Mouse (Mus musculus): ENCODE measurements around the gene Defb29. TPM values are rescaled to one million over a fixed set of nuclear protein-coding genes. Genes with fewer than 3 reads are reported as not detected.

Gene Defb29
- polyA plus RNA-seq (2014; fragmentation: Illumina TruSeq; extraction: RNeasy Lipid Tissue Mini Kit (QIAGEN cat#74804); ENCODE audit: insufficient read depth, low read depth, low replicate concordance): not detected

DNA sequence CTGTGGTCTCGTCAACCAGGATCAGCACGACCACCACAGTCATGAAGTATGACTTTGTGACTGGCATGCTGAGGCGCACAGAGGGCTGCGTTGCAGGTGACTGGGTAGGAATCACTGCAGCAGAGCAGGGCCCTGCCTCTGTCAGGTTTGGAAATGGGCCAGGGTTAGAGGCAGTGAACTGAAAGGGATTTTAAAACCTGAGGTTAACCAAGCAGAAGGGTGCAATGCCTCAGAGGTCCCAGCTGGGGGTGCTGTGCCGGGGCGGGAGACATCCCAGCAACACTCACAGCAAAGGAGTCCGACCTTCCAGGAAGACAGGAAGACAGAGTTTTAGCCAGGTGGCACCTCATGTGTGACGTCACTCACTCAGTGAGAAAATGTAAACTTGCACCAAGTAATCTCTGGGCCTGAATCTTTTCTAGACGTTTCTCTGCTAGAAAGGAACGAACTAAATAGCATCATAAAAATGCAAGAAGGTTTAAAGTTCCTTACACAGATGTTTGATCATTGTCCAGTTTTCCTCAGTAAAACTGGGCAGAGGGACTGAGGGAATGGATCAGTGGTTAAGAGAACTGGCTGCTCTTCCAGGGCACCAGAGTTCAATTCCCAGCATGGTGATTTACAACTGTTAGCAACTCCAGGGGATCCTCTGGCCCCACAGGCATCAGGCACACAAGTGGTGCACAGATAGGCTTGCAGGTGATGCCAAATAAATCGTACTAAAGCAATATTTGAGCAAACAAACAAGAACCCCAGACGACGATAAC is at the start of gene Defb29:
Gene Defb29 (minus strand): TSS at position 155 of the 767 bp plus-strand sequence.

DNA sequence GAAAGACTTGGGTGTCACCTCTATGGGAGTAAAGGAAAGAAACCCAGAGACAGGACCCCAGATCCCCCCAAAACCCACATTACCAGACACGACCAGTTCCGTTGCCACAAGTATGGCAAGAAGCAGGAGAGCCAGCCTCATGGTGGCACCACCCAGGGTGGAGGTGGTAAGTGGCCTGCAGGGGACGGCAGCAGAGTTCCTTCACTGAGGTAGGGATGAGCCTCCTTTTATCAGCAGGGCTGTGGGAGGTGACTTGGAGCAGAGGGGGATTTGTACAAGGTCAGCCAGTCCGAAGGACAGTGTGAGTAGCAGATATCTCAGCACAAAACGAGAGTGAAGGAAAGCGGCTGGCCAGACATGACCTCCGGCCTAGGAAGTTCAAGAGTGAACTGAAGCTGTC is 40.2 kb upstream of the Defb29 start, which contains the start of gene Defb19:
Gene Defb19 (minus strand): TSS at position 206 of the 400 bp plus-strand sequence.

DNA sequence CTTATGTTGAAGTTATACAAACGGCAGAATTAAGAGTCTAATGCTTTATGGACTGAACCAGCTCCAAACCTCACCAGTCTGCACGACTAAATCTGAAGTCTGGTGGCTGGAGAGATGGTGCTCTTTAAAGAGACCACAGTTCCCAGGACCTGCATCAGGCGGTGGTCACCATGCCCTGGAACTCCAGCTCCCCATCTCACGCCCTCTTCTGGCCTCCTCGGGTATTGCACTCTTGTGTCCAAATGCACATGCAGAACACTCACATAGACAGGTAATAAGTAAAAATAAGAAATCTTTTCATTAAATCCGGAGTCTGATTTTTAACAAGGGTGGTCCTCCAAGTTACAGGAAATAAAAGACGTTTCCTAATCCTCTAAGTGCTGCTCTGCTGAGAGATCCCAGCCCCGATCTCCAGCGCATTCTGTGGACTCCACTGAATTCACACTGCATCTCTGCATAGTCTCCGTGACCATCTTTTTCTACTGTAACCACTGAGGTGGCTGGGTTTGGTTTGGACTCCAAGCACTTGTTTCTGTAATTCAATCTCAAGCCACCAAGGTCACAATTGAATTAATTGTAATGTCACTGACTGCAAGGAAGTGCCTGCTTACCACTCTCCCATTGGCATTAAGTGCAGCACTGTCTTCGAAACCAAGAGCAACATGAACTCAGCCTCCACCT is 32.4 kb upstream of the Defb29 start, which contains the start of gene Defb21:
Gene Defb21 (plus strand): TSS at position 631 of the 681 bp plus-strand sequence.

DNA sequence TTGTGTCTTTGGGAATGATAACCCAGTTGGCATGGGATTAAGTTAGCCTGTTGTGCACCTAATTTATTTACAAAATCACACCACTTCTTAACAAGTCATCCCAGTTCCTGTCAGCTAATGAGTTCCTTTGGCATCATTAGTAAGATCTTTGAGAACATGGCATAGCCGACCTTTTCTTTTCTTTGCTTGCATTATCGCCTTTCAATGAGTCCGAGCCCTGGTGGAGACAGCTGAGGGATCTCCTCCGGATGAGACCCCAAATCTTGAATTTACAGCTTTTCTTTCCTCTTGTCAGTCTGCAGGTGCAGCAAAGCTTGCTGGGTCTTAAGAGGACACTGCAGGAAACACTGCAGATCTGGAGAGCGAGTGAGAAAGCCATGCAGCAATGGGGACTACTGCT is 29.1 kb upstream of the Defb29 start, which contains the start of gene Gm17416:
Gene Gm17416 (plus strand): TSS at position 301 of the 400 bp plus-strand sequence.

DNA sequence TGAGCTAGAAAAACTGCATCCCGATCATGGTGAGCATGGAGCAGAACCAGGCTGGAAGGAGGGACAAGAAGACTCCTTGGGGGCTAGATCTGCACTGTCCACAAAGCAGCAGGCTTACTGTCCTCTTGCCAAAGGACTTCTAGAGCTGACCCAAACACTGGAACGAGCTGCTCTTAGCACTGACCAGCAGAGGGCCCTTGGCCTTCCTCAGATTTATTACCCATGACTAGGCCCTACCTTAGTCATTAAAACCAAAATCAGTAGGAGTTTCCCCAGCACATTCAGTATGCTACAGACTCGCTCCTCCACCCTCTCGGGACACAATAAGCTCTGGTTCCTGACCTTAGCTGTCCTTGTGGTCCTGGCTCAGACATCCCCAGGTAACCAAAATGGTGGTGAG is 21.9 kb downstream of the Defb29 start, which contains the start of gene Defb28:
Gene Defb28 (plus strand): TSS at position 275 of the 400 bp plus-strand sequence.

DNA sequence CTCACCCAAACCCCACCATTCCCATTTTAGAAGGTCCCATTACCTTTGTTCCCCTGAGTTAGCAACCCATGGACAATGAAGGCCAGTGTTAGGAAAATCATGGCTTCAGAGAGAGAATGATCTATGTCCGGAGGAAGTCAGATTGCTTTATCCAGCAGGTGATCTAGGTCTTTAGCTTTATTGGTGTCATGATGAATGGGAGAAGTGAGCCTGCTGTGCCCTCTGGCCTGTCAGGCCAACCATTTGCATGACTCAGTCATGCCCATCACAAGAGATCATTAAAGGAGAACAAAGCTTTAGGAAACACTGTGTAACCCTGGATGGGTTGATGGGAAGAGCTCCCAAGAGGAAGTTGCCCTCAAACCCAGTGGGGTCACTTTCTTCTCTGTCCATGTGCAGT is 28.3 kb downstream of the Defb29 start, which contains the start of gene Defb26:
Gene Defb26 (minus strand): TSS at position 101 of the 400 bp plus-strand sequence.

DNA sequence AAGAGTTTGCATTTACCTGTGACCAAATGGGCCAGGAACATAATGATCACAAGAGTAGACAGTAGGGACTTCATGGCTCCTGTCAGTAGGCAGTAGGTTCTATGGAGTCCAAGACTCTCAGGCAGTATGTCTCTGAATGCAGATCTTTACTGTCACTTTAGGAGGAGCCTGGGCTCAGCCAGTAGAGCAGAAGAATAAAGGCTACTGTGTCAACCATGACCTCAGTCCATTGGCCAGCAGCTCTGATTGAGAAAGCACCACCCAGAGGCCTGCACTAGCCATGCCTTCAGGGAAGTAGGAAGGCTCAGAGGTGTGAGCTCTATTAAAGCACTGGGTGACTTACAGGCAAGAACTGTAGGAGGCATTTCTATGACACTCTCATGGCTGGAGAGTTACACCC is 49.9 kb downstream of the Defb29 start, which contains the start of gene Defb22:
Gene Defb22 (minus strand): TSS at position 101 of the 400 bp plus-strand sequence.

Other genes with a start within 250 kb of the Defb29 start
- gene Tbc1d20, start 246.3 kb downstream of the Defb29 start, polyA plus RNA-seq (2014; fragmentation: Illumina TruSeq; extraction: RNeasy Lipid Tissue Mini Kit (QIAGEN cat#74804); ENCODE audit: insufficient read depth, low read depth, low replicate concordance): 38.9 TPM
- gene Rbck1, start 207.4 kb downstream of the Defb29 start, polyA plus RNA-seq (2014; fragmentation: Illumina TruSeq; extraction: RNeasy Lipid Tissue Mini Kit (QIAGEN cat#74804); ENCODE audit: insufficient read depth, low read depth, low replicate concordance): 61.4 TPM
- 4.1 TPM for gene Trib3, start 196.1 kb downstream of the Defb29 start, polyA plus RNA-seq (2014; fragmentation: Illumina TruSeq; extraction: RNeasy Lipid Tissue Mini Kit (QIAGEN cat#74804); ENCODE audit: insufficient read depth, low read depth, low replicate concordance)
- gene Nrsn2, start 163.5 kb downstream of the Defb29 start, polyA plus RNA-seq (2014; fragmentation: Illumina TruSeq; extraction: RNeasy Lipid Tissue Mini Kit (QIAGEN cat#74804); ENCODE audit: insufficient read depth, low read depth, low replicate concordance): not detected
- gene Sox12, start 142.0 kb downstream of the Defb29 start, polyA plus RNA-seq (2014; fragmentation: Illumina TruSeq; extraction: RNeasy Lipid Tissue Mini Kit (QIAGEN cat#74804); ENCODE audit: insufficient read depth, low read depth, low replicate concordance): 1.6 TPM
- gene Zcchc3, start 125.1 kb downstream of the Defb29 start, polyA plus RNA-seq (2014; fragmentation: Illumina TruSeq; extraction: RNeasy Lipid Tissue Mini Kit (QIAGEN cat#74804); ENCODE audit: insufficient read depth, low read depth, low replicate concordance): 3.9 TPM
- gene 6820408C15Rik, start 124.5 kb downstream of the Defb29 start, polyA plus RNA-seq (2014; fragmentation: Illumina TruSeq; extraction: RNeasy Lipid Tissue Mini Kit (QIAGEN cat#74804); ENCODE audit: insufficient read depth, low read depth, low replicate concordance): 11.0 TPM
- gene Defb23, start 75.5 kb downstream of the Defb29 start, polyA plus RNA-seq (2014; fragmentation: Illumina TruSeq; extraction: RNeasy Lipid Tissue Mini Kit (QIAGEN cat#74804); ENCODE audit: insufficient read depth, low read depth, low replicate concordance): not detected
- gene Defb20, start 63.0 kb downstream of the Defb29 start, polyA plus RNA-seq (2014; fragmentation: Illumina TruSeq; extraction: RNeasy Lipid Tissue Mini Kit (QIAGEN cat#74804); ENCODE audit: insufficient read depth, low read depth, low replicate concordance): not detected
- not detected for gene Defb22, start 50.0 kb downstream of the Defb29 start, polyA plus RNA-seq (2014; fragmentation: Illumina TruSeq; extraction: RNeasy Lipid Tissue Mini Kit (QIAGEN cat#74804); ENCODE audit: insufficient read depth, low read depth, low replicate concordance)
- not detected for gene Defb26, start 28.4 kb downstream of the Defb29 start, polyA plus RNA-seq (2014; fragmentation: Illumina TruSeq; extraction: RNeasy Lipid Tissue Mini Kit (QIAGEN cat#74804); ENCODE audit: insufficient read depth, low read depth, low replicate concordance)
- gene Defb28, start 21.8 kb downstream of the Defb29 start, polyA plus RNA-seq (2014; fragmentation: Illumina TruSeq; extraction: RNeasy Lipid Tissue Mini Kit (QIAGEN cat#74804); ENCODE audit: insufficient read depth, low read depth, low replicate concordance): not detected
- gene Gm17416, start 29.2 kb upstream of the Defb29 start, polyA plus RNA-seq (2014; fragmentation: Illumina TruSeq; extraction: RNeasy Lipid Tissue Mini Kit (QIAGEN cat#74804); ENCODE audit: insufficient read depth, low read depth, low replicate concordance): not detected
- gene Defb21, start 32.6 kb upstream of the Defb29 start, polyA plus RNA-seq (2014; fragmentation: Illumina TruSeq; extraction: RNeasy Lipid Tissue Mini Kit (QIAGEN cat#74804); ENCODE audit: insufficient read depth, low read depth, low replicate concordance): not detected
- gene Defb19, start 40.2 kb upstream of the Defb29 start, polyA plus RNA-seq (2014; fragmentation: Illumina TruSeq; extraction: RNeasy Lipid Tissue Mini Kit (QIAGEN cat#74804); ENCODE audit: insufficient read depth, low read depth, low replicate concordance): not detected
- gene Defb45, start 59.3 kb upstream of the Defb29 start, polyA plus RNA-seq (2014; fragmentation: Illumina TruSeq; extraction: RNeasy Lipid Tissue Mini Kit (QIAGEN cat#74804); ENCODE audit: insufficient read depth, low read depth, low replicate concordance): not detected
- not detected for gene Defb36, start 64.2 kb upstream of the Defb29 start, polyA plus RNA-seq (2014; fragmentation: Illumina TruSeq; extraction: RNeasy Lipid Tissue Mini Kit (QIAGEN cat#74804); ENCODE audit: insufficient read depth, low read depth, low replicate concordance)
- gene Defb25, start 83.0 kb upstream of the Defb29 start, polyA plus RNA-seq (2014; fragmentation: Illumina TruSeq; extraction: RNeasy Lipid Tissue Mini Kit (QIAGEN cat#74804); ENCODE audit: insufficient read depth, low read depth, low replicate concordance): 2.9 TPM
- gene Rem1, start 86.9 kb upstream of the Defb29 start, polyA plus RNA-seq (2014; fragmentation: Illumina TruSeq; extraction: RNeasy Lipid Tissue Mini Kit (QIAGEN cat#74804); ENCODE audit: insufficient read depth, low read depth, low replicate concordance): 10.7 TPM
- 64.5 TPM for gene H13, start 129.4 kb upstream of the Defb29 start, polyA plus RNA-seq (2014; fragmentation: Illumina TruSeq; extraction: RNeasy Lipid Tissue Mini Kit (QIAGEN cat#74804); ENCODE audit: insufficient read depth, low read depth, low replicate concordance)
- gene Mcts2, start 146.9 kb upstream of the Defb29 start, polyA plus RNA-seq (2014; fragmentation: Illumina TruSeq; extraction: RNeasy Lipid Tissue Mini Kit (QIAGEN cat#74804); ENCODE audit: insufficient read depth, low read depth, low replicate concordance): 6.4 TPM
- 241 TPM for gene Id1, start 196.2 kb upstream of the Defb29 start, polyA plus RNA-seq (2014; fragmentation: Illumina TruSeq; extraction: RNeasy Lipid Tissue Mini Kit (QIAGEN cat#74804); ENCODE audit: insufficient read depth, low read depth, low replicate concordance)
- 150 TPM for gene Cox4i2, start 214.1 kb upstream of the Defb29 start, polyA plus RNA-seq (2014; fragmentation: Illumina TruSeq; extraction: RNeasy Lipid Tissue Mini Kit (QIAGEN cat#74804); ENCODE audit: insufficient read depth, low read depth, low replicate concordance)